ENCODE assay signal across 20 mouse cellular contexts in genomic region chr4:130868803-130869202, GRCm38 (mm10). TPM values are rescaled to one million over a fixed set of nuclear protein-coding genes. Genes with fewer than 3 reads are reported as not detected.
DNase-seq lines count a peak whose midpoint lies in the region; ATAC-seq and TF ChIP-seq lines count a peak whose summit lies in the region.
"Had no signal": no experiment of that assay in that cellular context is flagged by ENCODE, and none has a peak within 500 bp of the region (broad histone marks: within the 10 kb centered on the region; RNA-seq: fewer than 3 reads in every experiment).

No protein-coding gene starts in this region.

- no peak overlapping the region for H3K9ac ChIP-seq in forebrain, postnatal 0 days
- H3K9ac ChIP-seq in forebrain, embryonic 12.5 days: no peak overlapping the region
- no peak overlapping the region for H3K9ac ChIP-seq in lung, postnatal 0 days (replicated peaks; ENCODE audit: low read depth)
- no peak overlapping the region for H3K9ac ChIP-seq in stomach, postnatal 0 days (ENCODE audit: low read length)
- H3K9ac ChIP-seq: liver, embryonic 13.5 days; midbrain, embryonic 12.5 days; neural tube, embryonic 12.5 days had no signal

- H3K9me3 ChIP-seq in forebrain, postnatal 0 days (ENCODE audit: low read length): no peaks in the 10 kb centered on the region
- no peaks in the 10 kb centered on the region for H3K9me3 ChIP-seq in forebrain, embryonic 12.5 days
- H3K9me3 ChIP-seq in lung, postnatal 0 days (ENCODE audit: low read length): no peaks in the 10 kb centered on the region
- H3K9me3 ChIP-seq in stomach, postnatal 0 days (ENCODE audit: control insufficient read depth, low read length): no peaks in the 10 kb centered on the region
- H3K9me3 ChIP-seq: forebrain, embryonic 10.5 days; heart, embryonic 10.5 days; liver, embryonic 13.5 days; midbrain, embryonic 12.5 days; neural tube, embryonic 12.5 days had no signal

- TF ChIP-seq CTCF in forebrain, postnatal 0 days (IDR thresholded peaks at IDR 0.05; ENCODE audit: low read depth): peak; percentile 44
- 0 out of 2 replicates have a peak, but pooled peaks have one; percentile 8 for TF ChIP-seq CTCF in kidney, adult 2 months (conservative IDR thresholded peaks at IDR 0.05; ENCODE audit: insufficient read depth, insufficient read length, low read depth, low read length)
- peak; percentile 38 for TF ChIP-seq CTCF in lung, postnatal 0 days (IDR thresholded peaks at IDR 0.05)
- TF ChIP-seq CTCF in stomach, postnatal 0 days (IDR thresholded peaks at IDR 0.05; ENCODE audit: low read depth): peak; percentile 59

- H3K4me3 ChIP-seq in forebrain, postnatal 0 days (ENCODE audit: low read depth, low read length): no peak overlapping the region
- H3K4me3 ChIP-seq in forebrain, embryonic 12.5 days (replicated peaks): no peak overlapping the region
- H3K4me3 ChIP-seq in kidney, adult 2 months (ENCODE audit: insufficient read depth, low read depth, low read length): no peak overlapping the region
- no peak overlapping the region for H3K4me3 ChIP-seq in lung, postnatal 0 days (ENCODE audit: low read depth, low read length)
- H3K4me3 ChIP-seq in stomach, postnatal 0 days (ENCODE audit: low read depth, low read length): no peak overlapping the region
- H3K4me3 ChIP-seq: forebrain, embryonic 10.5 days; heart, embryonic 10.5 days; liver, embryonic 13.5 days; midbrain, embryonic 12.5 days; neural tube, embryonic 12.5 days had no signal

- H3K4me1 ChIP-seq in forebrain, postnatal 0 days (ENCODE audit: insufficient read depth): peaks cover 19% of the 10 kb centered on the region
- H3K4me1 ChIP-seq in forebrain, embryonic 12.5 days: peaks cover 39% of the 10 kb centered on the region
- no peaks in the 10 kb centered on the region for H3K4me1 ChIP-seq in kidney, adult 2 months (ENCODE audit: control insufficient read depth, insufficient read depth, low read length)
- no peaks in the 10 kb centered on the region for H3K4me1 ChIP-seq in lung, postnatal 0 days (ENCODE audit: insufficient read depth, low read depth, low read length)
- no peaks in the 10 kb centered on the region for H3K4me1 ChIP-seq in stomach, postnatal 0 days (replicated peaks; ENCODE audit: control insufficient read depth, insufficient read depth)
- H3K4me1 ChIP-seq: heart, embryonic 10.5 days; liver, embryonic 13.5 days had no signal

- TF ChIP-seq POLR2A in kidney, adult 2 months (IDR thresholded peaks at IDR 0.05; ENCODE audit: low read depth, low read length): no peak

- H3K27ac ChIP-seq in forebrain, postnatal 0 days (ENCODE audit: low read depth, low read length): no peak overlapping the region
- H3K27ac ChIP-seq in forebrain, embryonic 12.5 days: no peak overlapping the region
- no peak overlapping the region for H3K27ac ChIP-seq in kidney, adult 2 months (ENCODE audit: insufficient read depth, low read depth, low read length)
- H3K27ac ChIP-seq in lung, postnatal 0 days (ENCODE audit: low read length): no peak overlapping the region
- no peak overlapping the region for H3K27ac ChIP-seq in stomach, postnatal 0 days (replicated peaks)
- H3K27ac ChIP-seq: forebrain, embryonic 10.5 days; heart, embryonic 10.5 days; liver, embryonic 13.5 days; midbrain, embryonic 12.5 days; neural tube, embryonic 12.5 days had no signal

- no peak overlapping the region for H3K4me2 ChIP-seq in forebrain, postnatal 0 days (ENCODE audit: low read depth)
- no peak overlapping the region for H3K4me2 ChIP-seq in forebrain, embryonic 12.5 days
- H3K4me2 ChIP-seq in lung, postnatal 0 days (replicated peaks; ENCODE audit: low read depth, low read length): no peak overlapping the region
- no peak overlapping the region for H3K4me2 ChIP-seq in stomach, postnatal 0 days (replicated peaks; ENCODE audit: low read depth)
- H3K4me2 ChIP-seq: liver, embryonic 13.5 days; midbrain, embryonic 12.5 days; neural tube, embryonic 12.5 days had no signal

- no peaks in the 10 kb centered on the region for H3K36me3 ChIP-seq in forebrain, postnatal 0 days (ENCODE audit: insufficient read depth)
- H3K36me3 ChIP-seq in forebrain, embryonic 12.5 days (replicated peaks): no peaks in the 10 kb centered on the region
- no peaks in the 10 kb centered on the region for H3K36me3 ChIP-seq in kidney, adult 2 months (ENCODE audit: control insufficient read depth, insufficient read depth, low read length)
- no peaks in the 10 kb centered on the region for H3K36me3 ChIP-seq in lung, postnatal 0 days (ENCODE audit: insufficient read depth, low read length)
- no peaks in the 10 kb centered on the region for H3K36me3 ChIP-seq in stomach, postnatal 0 days (ENCODE audit: control insufficient read depth, insufficient read depth, low read length)
- H3K36me3 ChIP-seq: forebrain, embryonic 10.5 days; heart, embryonic 10.5 days; liver, embryonic 13.5 days; midbrain, embryonic 12.5 days; neural tube, embryonic 12.5 days had no signal

- WGBS in forebrain, postnatal 0 days: 54% methylated on average over 5 of the region's 5 CpGs
- WGBS in forebrain, embryonic 12.5 days: 59% methylated on average over 5 of the region's 5 CpGs
- 48% methylated on average over 5 of the region's 5 CpGs for WGBS in kidney, adult 2 months
- WGBS in lung, postnatal 0 days: 37% methylated on average over 5 of the region's 5 CpGs
- 40% methylated on average over 5 of the region's 5 CpGs for WGBS in stomach, postnatal 0 days

- ATAC-seq in forebrain, postnatal 0 days: no peak
- ATAC-seq in forebrain, embryonic 12.5 days (ENCODE audit: low FRiP score): no peak
- ATAC-seq in lung, postnatal 0 days: no peak
- ATAC-seq in stomach, postnatal 0 days (ENCODE audit: low FRiP score, low TSS enrichment): no peak

- no peak for TF ChIP-seq EP300 in lung, postnatal 0 days (IDR thresholded peaks at IDR 0.05)
- no peak for TF ChIP-seq EP300 in stomach, postnatal 0 days (optimal IDR thresholded peaks at IDR 0.05)

- H3K27me3 ChIP-seq in forebrain, postnatal 0 days (ENCODE audit: insufficient read depth, low read length): peaks cover 7% of the 10 kb centered on the region
- H3K27me3 ChIP-seq in forebrain, embryonic 12.5 days: peaks cover 88% of the 10 kb centered on the region
- H3K27me3 ChIP-seq in kidney, adult 2 months (replicated peaks; ENCODE audit: control insufficient read depth, insufficient read depth, low read length): no peaks in the 10 kb centered on the region
- no peaks in the 10 kb centered on the region for H3K27me3 ChIP-seq in lung, postnatal 0 days (replicated peaks; ENCODE audit: insufficient read depth, low read length)
- H3K27me3 ChIP-seq in stomach, postnatal 0 days (ENCODE audit: control insufficient read depth, insufficient read depth, low read length): no peaks in the 10 kb centered on the region

- no peak for DNase-seq in forebrain, postnatal 0 days
- no peak for DNase-seq in kidney, adult 2 months
- DNase-seq in kidney, postnatal 4 days: no peak
- no peak for DNase-seq in lung, postnatal 0 days (ENCODE audit: low spot score)
- DNase-seq in lung, postnatal 10 days: no peak
- DNase-seq in stomach, postnatal 0 days (ENCODE audit: low spot score): no peak
- DNase-seq: adrenal gland, postnatal 14 days; cerebellum, adult 9-11 months; heart, postnatal 4 days; kidney, adult 18-20 months; kidney, postnatal 10 days; liver, embryonic 13.5 days; right cerebral cortex, postnatal 4 days; thymus, adult 2 months; thymus, postnatal 4 days had no signal

RNA-seq across cellular contexts. Expression of gene Laptm5, which starts 44.1 kb away (rescaled TPM):
- total RNA-seq in forebrain, postnatal 0 days (2014; rRNA removed): 17.5 and 25.5 TPM in 2 replicates
- polyA plus RNA-seq in forebrain, postnatal 0 days (2015; fragmentation: Nextera tagmentation; extraction: Ambion mirVana): 30.2 and 34.3 TPM in 2 replicates
- polyA plus RNA-seq in forebrain, embryonic 12.5 days (2016; fragmentation: Nextera tagmentation; extraction: Ambion mirVana): 16.8 and 17.0 TPM in 2 replicates
- 35.6 and 79.8 TPM in 2 replicates for polyA plus RNA-seq in kidney, adult 2 months (2012; rRNA removed)
- polyA plus RNA-seq in lung, postnatal 0 days (2015; fragmentation: Nextera tagmentation; extraction: Ambion mirVana): 88.8 and 98.8 TPM in 2 replicates
- 30.5 and 34.0 TPM in 2 replicates for polyA plus RNA-seq in stomach, postnatal 0 days (2015; fragmentation: Nextera tagmentation; extraction: Ambion mirVana)

Comparison
In these comparisons a context has a peak if more than half of its experiments do, and no peak if none do; other contexts are left out.
1. CTCF ChIP-seq: peak in every context shown above with its lines; median percentile 59 in stomach, postnatal 0 days; 44 in forebrain, postnatal 0 days; 38 in lung, postnatal 0 days; 8 in kidney, adult 2 months.